Mouse (Mus musculus) lung, adult 2 months (tissue): ENCODE measurements at regions not wholly inside any gene's neighbourhood (a gene's known extent, or its start where the extent isn't known, plus 50 kb on each side); places are given as distances from the start of the nearest gene placed in this dataset.

Source experiments
- DNase-seq: peaks from one replicate; pipeline ENCODE4 v3.0.0; 2022
- H3K4me1 ChIP-seq: fragments of 200-500 bp; 2 replicates; pipeline ENCODE4 v1.6.1; 2011; ENCODE audit warnings: low read length; ENCODE audit not compliant: control insufficient read depth, insufficient read depth
- H3K4me3 ChIP-seq: fragments of 200-500 bp; replicated peaks from 2 replicates; pipeline ENCODE3; 2011; ENCODE audit warnings: low read depth, mild to moderate bottlenecking, control low read depth, low read length; ENCODE audit errors: extremely low read depth
- CTCF ChIP-seq: fragments of 200-500 bp; IDR thresholded peaks from 2 replicates; pipeline ENCODE4 v1.5.1; 2011; ENCODE audit warnings: mild to moderate bottlenecking, low read length, control low read depth; ENCODE audit not compliant: insufficient read depth
- POLR2A ChIP-seq: fragments of 200-500 bp; IDR thresholded peaks from 2 replicates; pipeline ENCODE4 v1.6.1; 2011; ENCODE audit warnings: low read depth, mild to moderate bottlenecking, control low read depth, low read length, borderline replicate concordance; ENCODE audit errors: extremely low read depth
- WGBS: fragments of 180-500 bp; shearing (Covaris S2); methylation state at CpG from one replicate; pipeline ENCODE4 v1.1.7; 2018; 5-methylcytosine and 5-hydroxymethylcytosine counted together

DNA sequence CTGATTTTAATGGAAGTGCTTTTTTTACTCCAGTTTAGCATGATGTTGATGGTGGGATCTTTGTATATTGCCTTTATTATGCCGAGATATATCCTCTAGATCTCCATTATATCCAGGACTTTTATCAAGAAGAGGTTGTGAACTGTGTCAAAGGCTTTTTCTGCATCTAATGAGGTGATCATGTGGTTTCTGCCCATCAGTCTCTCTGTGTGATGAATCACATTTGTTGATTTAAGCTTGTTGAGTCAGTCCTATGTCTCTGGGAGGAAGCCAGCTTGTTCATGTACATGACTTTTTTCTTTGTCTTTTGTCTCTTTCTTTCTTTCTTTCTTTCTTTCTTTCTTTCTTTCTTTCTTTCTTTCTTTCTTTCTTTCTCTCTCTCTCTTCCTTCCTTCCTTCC lies 348.4 kb upstream of the Adamts9 start:
- no peak for TF ChIP-seq CTCF
- no peak for TF ChIP-seq POLR2A
- Histone ChIP-seq H3K4me3 (no peak overlapping the region), H3K4me1 (no peaks in the 10 kb centered on the region)
- WGBS = 92% methylated on average over 1 of the region's 1 CpGs
- no peak for DNase-seq

DNA sequence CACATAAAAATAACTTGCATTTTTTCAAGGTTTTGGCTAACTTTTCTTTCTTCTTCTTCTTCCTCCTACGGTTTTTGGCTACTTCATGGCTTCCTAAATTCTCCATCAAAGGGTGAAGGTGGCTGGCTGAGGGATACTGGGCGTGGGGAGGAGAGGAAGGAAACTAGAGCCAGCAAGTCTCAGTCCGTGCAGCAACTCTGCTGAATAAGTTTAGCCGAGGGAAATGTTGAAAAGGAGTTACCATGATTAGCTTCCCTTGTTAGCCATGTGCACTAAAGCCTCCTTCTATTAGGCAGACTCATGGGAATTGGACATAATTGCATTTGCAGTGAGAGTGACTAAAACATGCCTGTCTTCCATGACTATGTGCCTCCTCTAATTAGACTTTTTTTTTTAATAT lies 345.1 kb upstream of the Adamts9 start:
- Histone ChIP-seq H3K4me3 (no peak overlapping the region), H3K4me1 (no peaks in the 10 kb centered on the region)
- DNase-seq = no peak
- TF ChIP-seq CTCF (no peak), POLR2A (no peak)
- 51% methylated on average over 4 of the region's 4 CpGs for WGBS

DNA sequence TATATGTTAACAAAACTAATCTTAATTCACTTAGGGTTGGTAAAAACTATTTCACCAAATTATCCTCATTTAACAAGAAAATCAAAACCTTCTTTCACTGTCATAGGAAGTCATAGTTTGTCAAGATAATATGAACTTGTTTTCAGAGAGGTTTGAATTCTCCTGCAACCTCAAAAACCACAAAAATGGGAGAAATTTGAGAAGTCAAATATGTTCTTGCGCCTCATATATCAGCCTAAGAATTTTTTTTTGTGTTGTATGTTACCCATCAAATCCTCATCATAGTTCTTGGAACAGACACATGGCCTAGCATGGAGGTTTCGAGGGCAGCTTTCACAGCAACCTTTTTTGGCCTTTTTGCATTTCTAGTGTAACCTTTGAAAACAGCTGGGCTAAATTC lies 342.5 kb upstream of the Adamts9 start:
- 92% methylated on average over 2 of the region's 2 CpGs for WGBS
- TF ChIP-seq CTCF (no peak), POLR2A (no peak)

DNA sequence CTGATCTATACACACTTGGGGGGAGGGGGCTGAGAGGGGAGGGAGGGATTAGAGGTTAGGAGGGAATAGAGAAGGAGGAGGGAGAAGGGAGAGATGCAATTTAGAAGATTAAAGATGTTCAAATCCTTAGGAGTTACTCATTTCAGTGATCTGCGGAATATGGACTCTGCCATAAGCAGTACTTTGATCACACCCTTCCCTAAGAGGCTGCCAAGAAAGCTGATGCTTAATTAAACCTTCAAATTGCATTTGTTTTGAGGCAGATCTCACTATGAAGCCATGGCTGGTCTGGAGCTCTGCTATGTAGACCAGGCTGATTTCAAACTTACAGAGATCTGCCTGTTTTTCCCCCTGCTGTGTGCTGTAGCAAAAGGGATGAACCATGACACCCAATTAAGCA lies 338.2 kb upstream of the Adamts9 start:
- DNase-seq = no peak
- Histone ChIP-seq H3K4me1 (no peaks in the 10 kb centered on the region), H3K4me3 (no peak overlapping the region)
- TF ChIP-seq POLR2A = no peak
- no peak for TF ChIP-seq CTCF
- WGBS = 82% methylated on average over 1 of the region's 1 CpGs

More for the DNA sequence above, 342.5 kb upstream of the Adamts9 start:
- no peaks in the 10 kb centered on the region for H3K4me1 ChIP-seq
- H3K4me3 ChIP-seq = no peak overlapping the region
- DNase-seq = no peak

DNA sequence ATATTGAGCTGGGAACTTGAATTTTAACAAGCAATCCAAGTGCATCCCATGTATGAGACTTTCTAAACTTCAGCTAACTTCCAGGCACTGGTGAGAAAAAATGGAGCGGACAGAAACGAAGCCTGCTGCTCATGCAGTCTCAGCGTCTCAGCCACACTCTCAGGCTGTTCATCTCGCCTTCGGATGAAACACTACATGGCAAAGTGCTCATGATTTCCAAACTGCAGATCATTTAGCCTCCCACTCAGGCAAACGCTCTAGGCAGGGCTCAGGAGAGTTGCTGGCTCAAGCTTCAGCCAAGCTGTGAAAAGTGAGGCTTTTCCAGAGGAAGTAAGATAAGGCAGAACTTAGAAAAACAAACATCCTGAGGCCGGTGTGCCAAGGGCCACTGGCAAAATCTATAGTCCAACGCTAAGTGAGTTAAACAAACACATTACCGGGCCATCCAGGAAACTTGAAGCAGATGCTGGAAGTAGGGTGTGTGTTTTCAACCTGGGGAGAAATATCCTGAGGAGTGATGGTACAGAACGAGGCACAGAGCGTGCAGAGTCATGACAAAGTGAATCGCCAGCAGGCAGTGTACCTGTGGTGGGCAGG lies 330.7 kb upstream of the Adamts9 start:
- H3K4me1 ChIP-seq = peaks cover 8% of the 10 kb centered on the region
- TF ChIP-seq POLR2A (no peak), CTCF (no peak)
- peak; percentile 35 for DNase-seq
- 17% methylated on average over 12 of the region's 12 CpGs for WGBS
- no peak overlapping the region for H3K4me3 ChIP-seq

DNA sequence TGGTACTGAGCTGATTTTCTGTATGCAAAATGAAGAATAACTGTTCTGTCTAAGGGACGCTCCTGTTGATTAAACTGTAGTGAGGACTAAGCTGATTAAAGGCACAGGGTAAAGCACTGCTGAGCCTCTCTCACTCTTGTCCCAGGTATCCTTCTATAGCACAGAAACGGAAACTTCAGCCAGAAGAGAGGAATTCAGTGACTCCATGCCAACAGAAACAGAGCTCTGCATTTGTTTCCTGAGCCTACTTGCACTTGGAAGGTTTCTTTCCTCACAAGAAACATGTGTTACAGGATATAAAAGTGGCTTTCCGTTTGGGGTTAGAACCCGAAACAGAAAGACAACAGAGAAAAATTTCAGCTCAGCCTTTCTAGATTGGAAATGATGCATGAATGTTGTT lies 328.9 kb upstream of the Adamts9 start:
- no peak overlapping the region for H3K4me3 ChIP-seq
- no peak for DNase-seq
- WGBS = 44% methylated on average over 4 of the region's 4 CpGs
- H3K4me1 ChIP-seq = peaks cover 8% of the 10 kb centered on the region
- TF ChIP-seq CTCF = no peak
- no peak for TF ChIP-seq POLR2A

DNA sequence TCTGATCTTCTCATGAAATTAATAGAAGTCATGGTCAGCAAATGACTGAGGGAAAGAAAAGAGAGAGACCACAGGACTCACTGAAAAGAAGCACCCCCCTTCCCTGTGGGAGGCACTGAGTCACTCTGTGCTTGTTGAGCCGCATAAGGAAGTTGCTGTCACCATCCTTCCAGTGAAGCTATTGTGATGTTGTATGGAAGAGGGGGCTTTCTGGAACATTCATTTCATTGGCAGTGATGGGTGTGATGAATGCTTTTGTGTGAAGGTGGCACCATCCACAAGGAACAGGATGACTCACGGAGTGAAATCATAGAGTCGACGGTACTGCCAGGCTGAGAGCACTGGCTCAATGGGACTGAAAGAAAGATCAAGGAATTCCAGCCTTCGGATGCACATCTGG lies 323.5 kb upstream of the Adamts9 start:
- no peak overlapping the region for H3K4me3 ChIP-seq
- 85% methylated on average over 5 of the region's 5 CpGs for WGBS
- H3K4me1 ChIP-seq = no peaks in the 10 kb centered on the region
- no peak for DNase-seq
- no peak for TF ChIP-seq CTCF
- TF ChIP-seq POLR2A = no peak

DNA sequence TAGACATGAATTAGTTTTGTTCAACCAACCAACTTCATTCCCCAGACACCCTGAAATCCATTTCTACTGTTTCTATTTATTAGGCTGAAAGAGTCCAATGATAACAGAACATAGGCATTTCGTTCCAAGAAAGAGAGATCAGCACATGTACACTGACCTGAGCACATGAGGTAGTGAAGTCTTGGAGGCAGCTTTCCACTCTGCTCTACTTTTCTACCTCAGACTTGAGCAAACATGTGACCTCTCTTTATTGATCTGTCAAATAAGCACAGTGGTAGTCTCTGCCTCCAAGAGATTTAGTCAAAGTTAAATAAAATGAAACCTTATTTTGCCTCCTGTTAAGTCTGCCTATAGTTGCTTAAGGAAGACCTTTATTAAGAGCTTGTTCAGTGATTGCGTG lies 321.9 kb upstream of the Adamts9 start:
- 89% methylated on average over 2 of the region's 2 CpGs for WGBS
- DNase-seq = no peak
- no peak for TF ChIP-seq POLR2A
- TF ChIP-seq CTCF = no peak
- no peak overlapping the region for H3K4me3 ChIP-seq
- no peaks in the 10 kb centered on the region for H3K4me1 ChIP-seq

DNA sequence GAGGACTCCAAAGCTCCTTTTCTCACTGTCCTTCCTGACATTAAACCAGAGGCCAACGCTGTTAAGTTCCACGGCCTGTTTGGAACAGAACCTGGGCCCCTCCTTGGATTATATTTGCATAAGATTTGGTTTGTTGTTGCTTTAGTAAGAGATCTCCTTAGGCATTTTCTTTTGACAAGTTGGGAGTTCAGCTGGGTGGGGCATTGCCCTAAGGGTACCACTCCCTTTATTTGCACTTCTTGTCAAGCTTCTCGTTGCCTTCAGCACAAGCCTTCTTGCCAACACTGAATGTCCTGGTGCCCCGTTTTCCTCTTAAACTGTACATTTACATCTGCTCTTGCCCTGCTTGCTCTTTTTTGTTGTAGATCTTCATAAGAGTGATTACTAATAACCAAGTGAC lies 317.5 kb upstream of the Adamts9 start:
- H3K4me1 ChIP-seq = peaks cover 8% of the 10 kb centered on the region
- TF ChIP-seq CTCF = no peak
- no peak for TF ChIP-seq POLR2A
- 66% methylated on average over 4 of the region's 4 CpGs for WGBS
- H3K4me3 ChIP-seq = no peak overlapping the region
- DNase-seq = no peak

DNA sequence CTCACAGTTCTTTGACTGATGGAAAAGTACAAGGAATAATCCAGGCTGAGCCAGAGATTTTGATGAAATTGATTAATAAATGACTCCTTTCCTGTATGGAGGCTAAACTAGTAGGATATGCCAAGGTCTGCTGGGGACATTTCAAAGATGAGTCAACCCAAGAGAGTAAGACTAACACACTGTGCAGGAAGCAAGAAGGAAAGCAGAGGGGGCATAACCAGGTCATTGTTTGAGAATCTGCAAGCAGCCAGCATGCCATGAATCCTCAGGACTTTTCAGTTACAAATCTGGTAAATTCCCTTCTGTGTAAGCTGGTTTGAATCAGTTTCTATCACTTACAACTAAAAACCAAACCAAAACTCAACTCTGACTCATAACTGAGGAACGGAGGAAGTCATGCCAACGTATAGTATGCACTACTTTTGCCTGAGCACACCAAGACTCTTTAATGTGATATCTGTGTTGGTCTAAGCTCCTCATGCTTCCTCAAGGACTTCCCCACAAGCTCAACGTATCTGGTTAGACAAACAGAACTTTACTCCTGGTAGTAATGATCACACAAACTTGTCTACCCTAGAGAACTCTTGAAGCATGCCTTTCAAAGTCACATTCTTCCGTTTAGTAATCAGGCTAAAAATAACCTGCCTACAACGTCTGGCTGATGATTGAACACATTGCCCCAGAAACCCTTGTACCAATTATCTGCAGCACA lies 314.0 kb upstream of the Adamts9 start:
- no peak for TF ChIP-seq POLR2A
- no peak for TF ChIP-seq CTCF
- no peak overlapping the region for H3K4me3 ChIP-seq
- H3K4me1 ChIP-seq = peaks cover 8% of the 10 kb centered on the region
- WGBS = 46% methylated on average over 5 of the region's 5 CpGs
- DNase-seq = no peak
